Comparison of ENCODE assay signal across 10 mouse cellular contexts in genomic region chr10:81089216-81089615, GRCm38 (mm10). TPM values are rescaled to one million over a fixed set of nuclear protein-coding genes. Genes with fewer than 3 reads are reported as not detected.
A peak's percentile ranks its signal among the peaks of the same experiment; 100 is the strongest.
DNase-seq lines count a peak whose midpoint lies in the region; ATAC-seq and TF ChIP-seq lines count a peak whose summit lies in the region.
"Had no signal": no experiment of that assay in that cellular context is flagged by ENCODE, and none has a peak within 500 bp of the region (broad histone marks: within the 10 kb centered on the region; RNA-seq: fewer than 3 reads in every experiment).

No protein-coding gene starts in this region.

- no peak for TF ChIP-seq EP300 in heart, postnatal 0 days (IDR thresholded peaks at IDR 0.05; ENCODE audit: low read depth)
- no peak for TF ChIP-seq EP300 in heart, adult 2 months (IDR thresholded peaks at IDR 0.05; ENCODE audit: insufficient read depth, low read depth, low read length)

- no peak for TF ChIP-seq CTCF in heart, postnatal 0 days (IDR thresholded peaks at IDR 0.05; ENCODE audit: low read depth)
- no peak for TF ChIP-seq CTCF in heart, adult 2 months (IDR thresholded peaks at IDR 0.05)
- no peak for TF ChIP-seq CTCF in small intestine, adult 2 months (IDR thresholded peaks at IDR 0.05; ENCODE audit: extremely low read depth, insufficient read length, insufficient replicate concordance, low read depth, low read length)
- TF ChIP-seq CTCF in thymus, adult 2 months (IDR thresholded peaks at IDR 0.05; ENCODE audit: borderline replicate concordance, control insufficient read depth, extremely low read depth, insufficient read depth, low read length, poor library complexity): no peak

- H3K4me2 ChIP-seq in heart, postnatal 0 days (ENCODE audit: low read depth, low read length): no peak overlapping the region
- no peak overlapping the region for H3K4me2 ChIP-seq in hindbrain, embryonic 16.5 days (ENCODE audit: low read length)
- H3K4me2 ChIP-seq: liver, embryonic 11.5 days had no signal

- H3K4me1 ChIP-seq in heart, postnatal 0 days (ENCODE audit: control insufficient read depth, insufficient read depth): 0 out of 2 replicates have a peak, but pooled peaks cover 3% of the 10 kb centered on the region
- no peaks in the 10 kb centered on the region for H3K4me1 ChIP-seq in heart, adult 2 months (ENCODE audit: control insufficient read depth, insufficient read depth, low read length)
- H3K4me1 ChIP-seq in hindbrain, embryonic 16.5 days (ENCODE audit: control insufficient read depth, insufficient read depth, low read depth, low read length): peaks cover 4% of the 10 kb centered on the region; the same call in 1 of the 2 replicates
- peaks cover 27% of the 10 kb centered on the region for H3K4me1 ChIP-seq in small intestine, adult 2 months (ENCODE audit: control insufficient read depth, insufficient read depth, insufficient read length, low read length)
- H3K4me1 ChIP-seq in thymus, adult 2 months (replicated peaks; ENCODE audit: control insufficient read depth, insufficient read depth, low read length): no peaks in the 10 kb centered on the region

- no peak overlapping the region for H3K4me3 ChIP-seq in heart, postnatal 0 days (ENCODE audit: low read depth, low read length)
- H3K4me3 ChIP-seq in heart, adult 2 months: no peak overlapping the region
- H3K4me3 ChIP-seq in hindbrain, embryonic 16.5 days (ENCODE audit: low read length): no peak overlapping the region
- peak overlapping the region; percentile 2; the same call in 1 of the 2 replicates for H3K4me3 ChIP-seq in small intestine, adult 2 months (ENCODE audit: low read depth, low read length)
- no peak overlapping the region for H3K4me3 ChIP-seq in thymus, adult 2 months (ENCODE audit: control insufficient read depth, insufficient read depth, low read length)

- no peaks in the 10 kb centered on the region for H3K36me3 ChIP-seq in heart, postnatal 0 days (replicated peaks; ENCODE audit: control insufficient read depth, insufficient read depth, low read length)
- no peaks in the 10 kb centered on the region for H3K36me3 ChIP-seq in heart, adult 2 months (ENCODE audit: control insufficient read depth, insufficient read depth, low read length)
- no peaks in the 10 kb centered on the region for H3K36me3 ChIP-seq in hindbrain, embryonic 16.5 days (ENCODE audit: control insufficient read depth, insufficient read depth, low read length)
- H3K36me3 ChIP-seq in small intestine, adult 2 months (ENCODE audit: control insufficient read depth, insufficient read depth, low read length): peaks cover 49% of the 10 kb centered on the region
- H3K36me3 ChIP-seq in thymus, adult 2 months (ENCODE audit: control insufficient read depth, insufficient read depth, low read length): no peaks in the 10 kb centered on the region

- H3K79me2 ChIP-seq in heart, adult 2 months (replicated peaks; ENCODE audit: control insufficient read depth, insufficient read depth, low read length): no peaks in the 10 kb centered on the region

- no peak for DNase-seq in heart, postnatal 0 days (ENCODE audit: low spot score)
- no peak for DNase-seq in heart, adult 2 months
- DNase-seq in right cerebral cortex, postnatal 14 days: peak; percentile 61
- DNase-seq in right cerebral cortex, adult 18-20 months: no peak
- DNase-seq in yolk sac, embryonic 10.5 days (ENCODE audit: low spot score): no peak
- DNase-seq in thymus, adult 2 months: no peak
- DNase-seq: thymus, postnatal 14 days had no signal

- 24% methylated on average over 2 of the region's 2 CpGs for WGBS in heart, postnatal 0 days
- WGBS in heart, adult 2 months: 38% methylated on average over 2 of the region's 2 CpGs
- 47% methylated on average over 2 of the region's 2 CpGs for WGBS in hindbrain, embryonic 16.5 days
- 66% methylated on average over 2 of the region's 2 CpGs for WGBS in small intestine, adult 2 months
- 65% methylated on average over 2 of the region's 2 CpGs for WGBS in thymus, adult 2 months

- intact Hi-C loops in heart, adult 2 months (cut with DNase I): no loop called here

- ATAC-seq in heart, postnatal 0 days (ENCODE audit: insufficient read depth, low read depth): 0 out of 2 replicates have a peak, but pooled peaks have one; percentile 8
- ATAC-seq in hindbrain, embryonic 16.5 days: peak; percentile 55; the same call in 1 of the 2 replicates

- TF ChIP-seq POLR2A in heart, adult 2 months (IDR thresholded peaks at IDR 0.05; ENCODE audit: insufficient read depth, low read depth, low read length): no peak
- TF ChIP-seq POLR2A in small intestine, adult 2 months (IDR thresholded peaks at IDR 0.05; ENCODE audit: low read depth, low read length): no peak
- TF ChIP-seq POLR2A in thymus, adult 2 months (IDR thresholded peaks at IDR 0.05; ENCODE audit: control insufficient read depth, extremely low read depth, insufficient read depth, low read length, poor library complexity): no peak

- H3K9ac ChIP-seq in heart, postnatal 0 days (replicated peaks; ENCODE audit: low read depth, low read length): no peak overlapping the region
- H3K9ac ChIP-seq in heart, adult 2 months (ENCODE audit: low read depth, low read length): no peak overlapping the region
- H3K9ac ChIP-seq in hindbrain, embryonic 16.5 days (ENCODE audit: low read depth, low read length): no peak overlapping the region

- no peaks in the 10 kb centered on the region for H3K27me3 ChIP-seq in heart, postnatal 0 days (ENCODE audit: control insufficient read depth, insufficient read depth, low read length)
- no peaks in the 10 kb centered on the region for H3K27me3 ChIP-seq in heart, adult 2 months (ENCODE audit: control insufficient read depth, insufficient read depth, low read length)
- H3K27me3 ChIP-seq in hindbrain, embryonic 16.5 days (replicated peaks; ENCODE audit: control insufficient read depth, insufficient read depth, low read length): no peaks in the 10 kb centered on the region
- no peaks in the 10 kb centered on the region for H3K27me3 ChIP-seq in small intestine, adult 2 months (ENCODE audit: control insufficient read depth, insufficient read depth, low read length)
- no peaks in the 10 kb centered on the region for H3K27me3 ChIP-seq in thymus, adult 2 months (ENCODE audit: control insufficient read depth, insufficient read depth, low read length)

- H3K27ac ChIP-seq in heart, postnatal 0 days (ENCODE audit: low read depth): no peak overlapping the region
- no peak overlapping the region for H3K27ac ChIP-seq in heart, adult 2 months
- no peak overlapping the region for H3K27ac ChIP-seq in hindbrain, embryonic 16.5 days (ENCODE audit: low read depth, low read length)
- H3K27ac ChIP-seq in small intestine, adult 2 months (ENCODE audit: insufficient read depth, low read depth, low read length): no peak overlapping the region
- no peak overlapping the region for H3K27ac ChIP-seq in thymus, adult 2 months (ENCODE audit: control insufficient read depth, insufficient read depth, low read length)

- no peaks in the 10 kb centered on the region for H3K9me3 ChIP-seq in heart, postnatal 0 days (replicated peaks; ENCODE audit: control insufficient read depth, low read length)
- no peaks in the 10 kb centered on the region for H3K9me3 ChIP-seq in hindbrain, embryonic 16.5 days (ENCODE audit: control insufficient read depth, low read length)

RNA-seq across cellular contexts. Expression of gene Creb3l3, which starts 9.5 kb away (rescaled TPM):
- total RNA-seq in heart, postnatal 0 days (2014; rRNA removed; ENCODE audit: low replicate concordance): 1.3 TPM in 1 of 2 replicates, not detected in the other
- polyA plus RNA-seq in heart, postnatal 0 days (2015; fragmentation: Nextera tagmentation; extraction: Ambion mirVana): 0.55 and 0.93 TPM in 2 replicates
- under 1 TPM; 0.36 to 0.70 TPM for total RNA-seq in heart, adult 2 months (2021)
- polyA plus RNA-seq in heart, adult 2 months (2012; rRNA removed): 0.06 and 0.15 TPM in 2 replicates
- polyA plus RNA-seq in hindbrain, embryonic 16.5 days (2015; fragmentation: Nextera tagmentation; extraction: Ambion mirVana): 0.24 and 0.32 TPM in 2 replicates
- 163 and 498 TPM in 2 replicates for polyA plus RNA-seq in small intestine, adult 2 months (2012; rRNA removed)
- 0.39 and 1.0 TPM in 2 replicates for polyA plus RNA-seq in thymus, adult 2 months (2012; rRNA removed)

RNA-seq across cellular contexts. Expression of gene Map2k2, which starts 16.5 kb away (rescaled TPM):
- total RNA-seq in heart, postnatal 0 days (2014; rRNA removed; ENCODE audit: low replicate concordance): 177 and 208 TPM in 2 replicates
- 130 and 133 TPM in 2 replicates for polyA plus RNA-seq in heart, postnatal 0 days (2015; fragmentation: Nextera tagmentation; extraction: Ambion mirVana)
- 100 to 1,000 TPM; 115 to 123 TPM for total RNA-seq in heart, adult 2 months (2021)
- polyA plus RNA-seq in heart, adult 2 months (2012; rRNA removed): 89.3 and 116 TPM in 2 replicates
- 236 and 240 TPM in 2 replicates for polyA plus RNA-seq in hindbrain, embryonic 16.5 days (2015; fragmentation: Nextera tagmentation; extraction: Ambion mirVana)
- 214 and 554 TPM in 2 replicates for polyA plus RNA-seq in small intestine, adult 2 months (2012; rRNA removed)
- polyA plus RNA-seq in thymus, adult 2 months (2012; rRNA removed): 214 and 285 TPM in 2 replicates

RNA-seq across cellular contexts. Expression of gene Thop1, which starts 19.4 kb away (rescaled TPM):
- total RNA-seq in heart, postnatal 0 days (2014; rRNA removed; ENCODE audit: low replicate concordance): 23.6 and 31.2 TPM in 2 replicates
- 15.1 and 15.2 TPM in 2 replicates for polyA plus RNA-seq in heart, postnatal 0 days (2015; fragmentation: Nextera tagmentation; extraction: Ambion mirVana)
- 10 to 100 TPM; 11.3 to 15.5 TPM for total RNA-seq in heart, adult 2 months (2021)
- 15.2 and 17.0 TPM in 2 replicates for polyA plus RNA-seq in heart, adult 2 months (2012; rRNA removed)
- 49.8 and 53.5 TPM in 2 replicates for polyA plus RNA-seq in hindbrain, embryonic 16.5 days (2015; fragmentation: Nextera tagmentation; extraction: Ambion mirVana)
- 26.5 and 33.3 TPM in 2 replicates for polyA plus RNA-seq in small intestine, adult 2 months (2012; rRNA removed)
- polyA plus RNA-seq in thymus, adult 2 months (2012; rRNA removed): 30.7 and 35.7 TPM in 2 replicates

RNA-seq across cellular contexts. Expression of gene Sgta, which starts 29.2 kb away (rescaled TPM):
- 98.1 and 152 TPM in 2 replicates for total RNA-seq in heart, postnatal 0 days (2014; rRNA removed; ENCODE audit: low replicate concordance)
- polyA plus RNA-seq in heart, postnatal 0 days (2015; fragmentation: Nextera tagmentation; extraction: Ambion mirVana): 134 and 137 TPM in 2 replicates
- total RNA-seq in heart, adult 2 months (2021): 10 to 100 TPM; 84.5 to 90.1 TPM
- 158 and 161 TPM in 2 replicates for polyA plus RNA-seq in heart, adult 2 months (2012; rRNA removed)
- 334 and 346 TPM in 2 replicates for polyA plus RNA-seq in hindbrain, embryonic 16.5 days (2015; fragmentation: Nextera tagmentation; extraction: Ambion mirVana)
- polyA plus RNA-seq in small intestine, adult 2 months (2012; rRNA removed): 116 and 222 TPM in 2 replicates
- 265 and 279 TPM in 2 replicates for polyA plus RNA-seq in thymus, adult 2 months (2012; rRNA removed)

RNA-seq across cellular contexts. Expression of gene Zbtb7a, which starts 45.8 kb away (rescaled TPM):
- 57.8 and 68.6 TPM in 2 replicates for total RNA-seq in heart, postnatal 0 days (2014; rRNA removed; ENCODE audit: low replicate concordance)
- polyA plus RNA-seq in heart, postnatal 0 days (2015; fragmentation: Nextera tagmentation; extraction: Ambion mirVana): 27.8 and 32.3 TPM in 2 replicates
- 10 to 100 TPM; 35.2 to 41.4 TPM for total RNA-seq in heart, adult 2 months (2021)
- polyA plus RNA-seq in heart, adult 2 months (2012; rRNA removed): 16.1 and 20.6 TPM in 2 replicates
- 13.3 and 13.6 TPM in 2 replicates for polyA plus RNA-seq in hindbrain, embryonic 16.5 days (2015; fragmentation: Nextera tagmentation; extraction: Ambion mirVana)
- 94.8 and 187 TPM in 2 replicates for polyA plus RNA-seq in small intestine, adult 2 months (2012; rRNA removed)
- polyA plus RNA-seq in thymus, adult 2 months (2012; rRNA removed): 66.0 and 87.5 TPM in 2 replicates

Comparison
In these comparisons a context has a peak if more than half of its experiments do, and no peak if none do; other contexts are left out.
1. RNA of gene Creb3l3, which starts 9.5 kb away (polyA plus RNA-seq): 163 to 498 TPM in small intestine, adult 2 months; 0.55 to 0.93 TPM in heart, postnatal 0 days, 0.39 to 1.0 TPM in thymus, adult 2 months, 0.24 to 0.32 TPM in hindbrain, embryonic 16.5 days and 0.06 to 0.15 TPM in heart, adult 2 months; every median in the first group is over 10 times any median in the second.